Mouse (Mus musculus) bone marrow macrophage, adult 2 months (primary cell): Measurements from ENCODE around the gene Fabp2. TPM values are rescaled to one million over a fixed set of nuclear protein-coding genes. Genes with fewer than 3 reads are reported as not detected.
A peak's percentile ranks its signal among the peaks of the same experiment; 100 is the strongest.

Experiments used
- H3K27ac ChIP-seq: 2 replicates; pipeline ENCODE4 v1.5.1; 2012; ENCODE audit warnings: low read depth, low read length; ENCODE audit not compliant: insufficient read depth
- H3K4me1 ChIP-seq: 2 replicates; pipeline ENCODE4 v1.6.1; 2012; ENCODE audit warnings: low read length; ENCODE audit not compliant: control insufficient read depth, insufficient read depth
- H3K4me3 ChIP-seq: 2 replicates; pipeline ENCODE4 v1.5.1; 2012; ENCODE audit warnings: mild to moderate bottlenecking, low read length, moderate library complexity; ENCODE audit not compliant: insufficient read depth
- CTCF ChIP-seq: IDR thresholded peaks from 2 replicates; pipeline ENCODE4 v1.5.1; 2012; ENCODE audit warnings: low read depth, mild to moderate bottlenecking, low read length, moderate library complexity
- POLR2A ChIP-seq: IDR thresholded peaks from 2 replicates; pipeline ENCODE4 v1.6.1; 2012; ENCODE audit warnings: mild to moderate bottlenecking, low read depth, low read length, borderline replicate concordance
- polyA plus RNA-seq: library from polyadenylated mRNA; stranded (reverse); fragments of >200 nt; gene quantifications from 2 replicates; pipeline ENCODE4 v1.2.4, GENCODE M21; 2012; ENCODE audit not compliant: missing spikeins, insufficient read depth, insufficient read length

Gene Fabp2
- polyA plus RNA-seq, 1 experiment, result not detected

DNA sequence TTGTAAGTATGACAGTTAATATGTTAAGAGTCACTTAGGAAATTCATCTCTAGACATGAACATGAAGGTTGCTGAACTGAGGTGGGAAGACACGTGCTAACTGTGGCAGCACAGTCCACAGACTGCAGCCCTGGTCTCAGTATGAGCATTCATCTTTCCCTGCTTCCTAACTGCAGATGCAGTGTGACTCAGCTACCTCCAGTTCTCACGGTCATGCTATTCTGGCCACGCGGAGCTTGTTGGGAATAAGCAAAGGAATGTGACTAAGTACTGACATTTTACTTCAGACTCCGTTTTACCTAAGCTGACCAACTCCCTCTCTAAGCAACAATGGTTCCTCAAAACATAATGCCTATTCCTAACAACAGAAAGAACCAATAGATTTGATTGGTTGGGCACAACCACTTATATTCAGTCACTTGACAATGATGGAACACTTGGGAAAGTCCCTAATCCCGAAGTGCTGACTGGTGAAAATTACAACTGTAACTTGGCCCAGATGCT, 48.6 kb downstream of the Fabp2 start:
- H3K4me3 ChIP-seq, result no peak overlapping the region
- TF ChIP-seq CTCF (no peak), POLR2A (no peak)
- peak overlapping the region; percentile 73 for H3K27ac ChIP-seq
- peaks cover 20% of the 10 kb centered on the region for H3K4me1 ChIP-seq

Other genes starting within 250 kb of the Fabp2 start
- 0.67 and 0.98 TPM in 2 replicates for gene Pde5a, start 166.1 kb upstream of the Fabp2 start, polyA plus RNA-seq
- not detected in 2 replicates for gene Gm10959, start 24.3 kb downstream of the Fabp2 start, polyA plus RNA-seq
- gene 1810037I17Rik, start 29.1 kb downstream of the Fabp2 start, polyA plus RNA-seq, result 61.9 and 73.6 TPM in 2 replicates
- 3.3 and 3.9 TPM in 2 replicates for gene Usp53, start 89.4 kb downstream of the Fabp2 start, polyA plus RNA-seq
- gene Myoz2, start 139.9 kb downstream of the Fabp2 start, polyA plus RNA-seq, result not detected in 2 replicates